Mouse (Mus musculus) heart, adult 2 months (tissue): Measurements from ENCODE around the gene Tenm4. TPM values are rescaled to one million over a fixed set of nuclear protein-coding genes. Genes with fewer than 3 reads are reported as not detected.

Experiments
- DNase-seq, 2 experiments: peaks; one replicate each; pipeline ENCODE4 v3.0.0; 2021
- H3K27ac ChIP-seq: fragments of 200-600 bp; 2 replicates; pipeline ENCODE4 v1.8.1; 2022
- H3K27me3 ChIP-seq: fragments of 200-500 bp; 2 replicates; pipeline ENCODE4 v1.6.1; 2012; ENCODE audit warnings: mild to moderate bottlenecking, low read length, inconsistent platforms, mixed read lengths; ENCODE audit not compliant: control insufficient read depth, insufficient read depth
- H3K36me3 ChIP-seq: fragments of 200-500 bp; 2 replicates; pipeline ENCODE4 v1.6.1; 2012; ENCODE audit warnings: low read length, inconsistent platforms; ENCODE audit not compliant: control insufficient read depth, insufficient read depth
- H3K4me1 ChIP-seq: fragments of 200-500 bp; 2 replicates; pipeline ENCODE4 v1.6.1; 2011; ENCODE audit warnings: low read length; ENCODE audit not compliant: control insufficient read depth, insufficient read depth
- H3K4me3 ChIP-seq: fragments of 200-600 bp; 2 replicates; pipeline ENCODE4 v1.8.1; 2022
- H3K79me2 ChIP-seq: fragments of 200-500 bp; replicated peaks from 2 replicates; pipeline ENCODE4 v1.6.1; 2012; ENCODE audit warnings: mild to moderate bottlenecking, inconsistent platforms, low read length, moderate library complexity, mixed read lengths; ENCODE audit not compliant: control insufficient read depth, insufficient read depth
- H3K9ac ChIP-seq: fragments of 200-500 bp; 2 replicates; pipeline ENCODE4 v1.6.1; 2012; ENCODE audit warnings: low read depth, mild to moderate bottlenecking, control low read depth, inconsistent platforms, low read length, mixed read lengths
- CTCF ChIP-seq: fragments of 200-600 bp; IDR thresholded peaks from 2 replicates; pipeline ENCODE4 v1.8.1; 2022; ENCODE audit warnings: antibody characterized with exemption, mild to moderate bottlenecking, moderate library complexity
- EP300 ChIP-seq: fragments of 200-500 bp; IDR thresholded peaks from 2 replicates; pipeline ENCODE4 v1.6.1; 2011; ENCODE audit warnings: low read depth, low read length, control low read depth; ENCODE audit not compliant: insufficient read depth
- POLR2A ChIP-seq: fragments of 200-500 bp; IDR thresholded peaks from 2 replicates; pipeline ENCODE4 v1.6.1; 2011; ENCODE audit warnings: mild to moderate bottlenecking, low read depth, low read length, control low read depth; ENCODE audit not compliant: insufficient read depth
- WGBS: fragments of 180-500 bp; shearing (Covaris S2); methylation state at CpG from one replicate; pipeline ENCODE4 v1.1.7; 2018; 5-methylcytosine and 5-hydroxymethylcytosine counted together
- intact Hi-C: fragments of 180-260 bp; cut with DNase I; formaldehyde crosslinking; loops from one replicate; pipeline ENCODE4 v1.15.1; 2025
- polyA plus RNA-seq: library from polyadenylated mRNA; depleted of rRNA; stranded (reverse); fragments of >200 nt; gene quantifications from 2 replicates; pipeline ENCODE4 v1.2.3, GENCODE M21; 2012
- total RNA-seq, 2 experiments: library from RNA; stranded (reverse); gene quantifications; 2 replicates each; pipeline ENCODE4 v1.2.3; 2021

The Tenm4 gene
- total and polyA plus RNA-seq, 3 experiments: 0.34 to 1.3 (median 0.74) TPM

- Histone ChIP-seq H3K4me3 (no peak overlapping the region), H3K27me3 (no peaks in the 10 kb centered on the region), H3K4me1 (no peaks in the 10 kb centered on the region), H3K79me2 (no peaks in the 10 kb centered on the region), H3K9ac (no peak overlapping the region), H3K36me3 (no peaks in the 10 kb centered on the region), H3K27ac (no peak overlapping the region)
- TF ChIP-seq EP300 (no peak), CTCF (no peak), POLR2A (no peak)
- no peak for DNase-seq
- intact Hi-C loops: no loop called here
- WGBS: 70% methylated on average over 2 of the region's 2 CpGs
These were observed 664.3 kb downstream of the Tenm4 start for GRCm38 (mm10) chr7:96835313-96835712.

- Histone ChIP-seq H3K4me3 (no peak overlapping the region), H3K79me2 (no peaks in the 10 kb centered on the region), H3K27ac (no peak overlapping the region), H3K36me3 (no peaks in the 10 kb centered on the region), H3K9ac (no peak overlapping the region), H3K4me1 (no peaks in the 10 kb centered on the region), H3K27me3 (no peaks in the 10 kb centered on the region)
- 80% methylated on average over 8 of the region's 8 CpGs for WGBS
- intact Hi-C loops: no loop called here
- TF ChIP-seq CTCF (no peak), EP300 (no peak), POLR2A (no peak)
- no peak for DNase-seq
These were observed 667.3 kb downstream of the Tenm4 start for GRCm38 (mm10) chr7:96838271-96838841.

GRCm38 (mm10) chr7:96838926-96839325 lies 667.9 kb downstream of the Tenm4 start:
- no peak for TF ChIP-seq POLR2A
- no peak for TF ChIP-seq EP300
- TF ChIP-seq CTCF: no peak
- H3K27ac ChIP-seq: no peak overlapping the region
- H3K9ac ChIP-seq: no peak overlapping the region
- intact Hi-C loops: no loop called here
- no peaks in the 10 kb centered on the region for H3K79me2 ChIP-seq
- no peaks in the 10 kb centered on the region for H3K36me3 ChIP-seq
- H3K4me3 ChIP-seq: no peak overlapping the region
- no peaks in the 10 kb centered on the region for H3K4me1 ChIP-seq
- 86% methylated on average over 4 of the region's 4 CpGs for WGBS
- no peaks in the 10 kb centered on the region for H3K27me3 ChIP-seq
- no peak for DNase-seq

GRCm38 (mm10) chr7:96839586-96839985 lies 668.5 kb downstream of the Tenm4 start:
- Histone ChIP-seq H3K9ac (no peak overlapping the region), H3K27me3 (no peaks in the 10 kb centered on the region), H3K36me3 (no peaks in the 10 kb centered on the region), H3K4me1 (no peaks in the 10 kb centered on the region), H3K27ac (no peak overlapping the region), H3K4me3 (no peak overlapping the region), H3K79me2 (no peaks in the 10 kb centered on the region)
- TF ChIP-seq POLR2A (no peak), EP300 (no peak), CTCF (no peak)
- intact Hi-C loops: no loop called here
- 86% methylated on average over 4 of the region's 4 CpGs for WGBS
- no peak for DNase-seq

GRCm38 (mm10) chr7:96842477-96843255 lies 671.6 kb downstream of the Tenm4 start:
- TF ChIP-seq EP300 (no peak), POLR2A (no peak), CTCF (no peak)

More at GRCm38 (mm10) chr7:96842477-96843255, 671.6 kb downstream of the Tenm4 start:
- Histone ChIP-seq H3K27me3 (no peaks in the 10 kb centered on the region), H3K4me1 (no peaks in the 10 kb centered on the region), H3K27ac (no peak overlapping the region), H3K36me3 (no peaks in the 10 kb centered on the region), H3K79me2 (no peaks in the 10 kb centered on the region), H3K9ac (no peak overlapping the region), H3K4me3 (no peak overlapping the region)
- DNase-seq: no peak
- 83% methylated on average over 12 of the region's 12 CpGs for WGBS
- intact Hi-C loops: no loop called here
